Mouse (Mus musculus) Patski (cell line): ENCODE measurements around the gene Krt80. TPM values are rescaled to one million over a fixed set of nuclear protein-coding genes. Genes with fewer than 3 reads are reported as not detected.
A peak's percentile ranks its signal among the peaks of the same experiment; 100 is the strongest.

Experiments
- ATAC-seq: fragments of 100-300 bp; one replicate; pipeline ENCODE4 v1.8.0; 2021
- CTCF ChIA-PET: fragments of 350-600 bp; sonication (Branson Sonifier 250); formaldehyde crosslinking; loops from one replicate; lab custom pipeline; 2022; ENCODE audit warnings: inconsistent platforms; lab: Charles Lee
- POLR2A ChIA-PET: fragments of 350-600 bp; sonication (Branson Sonifier 250); formaldehyde crosslinking; loops from one replicate; lab custom pipeline; 2022; ENCODE audit warnings: antibody characterized with exemption, inconsistent platforms; lab: Charles Lee
- DNase-seq: peaks from one replicate; pipeline ENCODE4 v3.0.0-alpha.2; 2011; ENCODE audit warnings: low read depth, low spot score
- H3K27me3 ChIP-seq: fragments of 371-371 bp; one replicate; pipeline ENCODE4 v1.5.1; 2021
- CTCF ChIP-seq: fragments of 100-300 bp; IDR thresholded peaks from one replicate; pipeline ENCODE4 v1.5.1; 2021
- in situ Hi-C: fragments of 300-500 bp; cut with MboI; formaldehyde crosslinking; loops from 3 replicates; pipeline ENCODE4 v1.11.1; 2018; ENCODE audit warnings: low pct_unique_long_range_greater_than_20kb, mixed read lengths
- polyA plus RNA-seq: library from polyadenylated mRNA; unstranded; gene quantifications from one replicate; pipeline ENCODE4 v1.2.3, GENCODE M21; 2021

The Krt80 gene
- polyA plus RNA-seq, 1 experiment from 2014 or later, result 16.7 TPM

GRCm38 (mm10) chr15:101375956-101376775 is 6.2 kb upstream of the Krt80 start:
- CTCF ChIA-PET, result interaction anchor here (0.7 to 3.8 kb wide), 4 partner anchors 11 to 608 kb away, joined by 3 to 19 read pairs (median 6); no protein-coding TSS in a partner anchor
- no peak for ATAC-seq

DNA sequence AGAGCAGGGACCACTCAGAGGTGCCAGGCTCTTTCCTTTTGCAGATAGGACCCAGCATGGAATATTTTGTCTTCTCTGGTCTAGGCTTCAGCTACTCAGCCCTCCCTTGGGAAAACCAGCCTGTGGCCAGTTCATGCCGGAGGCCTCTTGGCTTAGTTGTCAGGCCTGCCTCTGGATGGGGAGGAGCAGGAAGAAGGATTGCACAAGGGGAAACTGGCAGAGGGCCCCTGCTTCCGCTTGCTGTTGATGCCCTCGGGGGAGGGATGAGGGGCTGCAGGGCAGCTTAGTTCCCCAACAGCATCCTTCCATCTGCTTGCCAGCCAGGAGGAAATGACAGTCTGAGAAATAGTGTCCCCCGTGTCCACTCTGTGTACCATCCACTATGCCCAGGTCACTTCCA is 4.9 kb upstream of the Krt80 start:
- CTCF ChIA-PET, result interaction anchor here (1.3 to 3.8 kb wide), 2 partner anchors 12 to 599 kb away, joined by 3 to 19 read pairs; no protein-coding TSS in a partner anchor
- POLR2A ChIA-PET, result interaction anchor here (0.6 to 1.0 kb wide), 2 partner anchors 20 to 458 kb away, joined by 3 to 5 read pairs; no protein-coding TSS in a partner anchor
- no peak for ATAC-seq
- in situ Hi-C loops, result no loop called here
- no peaks in the 10 kb centered on the region for H3K27me3 ChIP-seq
- no peak for TF ChIP-seq CTCF
- DNase-seq, result no peak

More at GRCm38 (mm10) chr15:101375956-101376775, 6.2 kb upstream of the Krt80 start:
- no peak for DNase-seq
- no peaks in the 10 kb centered on the region for H3K27me3 ChIP-seq
- TF ChIP-seq CTCF, result no peak
- POLR2A ChIA-PET, result interaction anchor here (1.2 kb wide), 1 partner anchor 34 kb away, joined by 3 read pairs; no protein-coding TSS in a partner anchor
- in situ Hi-C loops, result no loop called here

GRCm38 (mm10) chr15:101373286-101373898 is 3.4 kb upstream of the Krt80 start:
- in situ Hi-C loops, result no loop called here
- no peak for TF ChIP-seq CTCF
- H3K27me3 ChIP-seq, result no peaks in the 10 kb centered on the region
- ChIA-PET POLR2A (interaction anchor here (0.6 kb wide), 1 partner anchor 23 kb away, joined by 3 read pairs; no protein-coding TSS in a partner anchor), CTCF (interaction anchor here (1.6 to 3.6 kb wide), 2 partner anchors 15 to 31 kb away, joined by 7 to 14 read pairs; no protein-coding TSS in a partner anchor)
- DNase-seq (no peak), ATAC-seq (no peak)

DNA sequence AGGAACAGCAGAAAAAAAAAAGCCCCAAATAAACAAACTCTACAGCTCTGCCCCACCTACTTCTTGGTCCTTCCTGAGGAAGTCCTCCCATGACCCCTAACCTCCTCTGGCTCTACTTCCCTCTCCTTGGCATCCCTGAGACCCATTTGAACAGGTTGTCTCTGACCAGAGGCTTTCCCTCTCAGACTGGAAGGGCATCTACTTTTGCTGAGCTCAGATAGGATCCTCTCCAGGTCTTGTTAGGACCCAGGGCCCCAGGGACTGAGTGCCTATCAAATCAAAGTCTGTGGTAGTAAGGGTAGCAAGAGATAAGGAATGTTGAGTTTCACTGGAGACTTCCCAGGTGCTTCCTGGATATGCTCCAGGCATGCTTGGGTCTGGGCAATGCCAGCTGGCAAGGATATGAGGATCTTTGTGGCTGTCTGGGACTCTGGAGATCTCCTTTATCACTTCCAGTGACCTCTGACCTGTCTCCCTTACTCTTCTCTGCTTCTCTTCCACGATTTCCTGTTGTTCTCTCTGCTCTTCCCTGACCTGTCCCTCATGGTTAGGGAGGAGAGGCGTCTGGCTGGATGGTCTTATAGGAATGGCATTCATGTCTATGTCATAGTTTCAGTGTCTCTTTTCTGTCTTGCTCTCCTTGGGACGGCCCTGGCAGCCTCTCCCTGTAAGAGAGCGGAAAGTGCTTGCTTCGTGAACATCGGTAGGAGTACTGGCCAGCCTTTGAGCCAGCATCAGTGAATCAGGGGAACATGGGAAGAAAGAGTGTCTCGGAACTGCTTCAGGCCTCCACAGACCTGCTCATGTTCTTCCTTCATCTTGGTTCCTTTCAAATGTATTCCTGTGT is 2.4 kb upstream of the Krt80 start:
- POLR2A ChIA-PET, result interaction anchor here (0.6 kb wide), 2 partner anchors 56 to 162 kb away, joined by 3 to 4 read pairs; no protein-coding TSS in a partner anchor
- H3K27me3 ChIP-seq, result no peaks in the 10 kb centered on the region
- CTCF ChIA-PET, result interaction anchor here (1.6 to 3.6 kb wide), 2 partner anchors 16 to 30 kb away, joined by 7 to 14 read pairs; no protein-coding TSS in a partner anchor
- DNase-seq (no peak), ATAC-seq (no peak)
- in situ Hi-C loops, result no loop called here
- no peak for TF ChIP-seq CTCF

DNA sequence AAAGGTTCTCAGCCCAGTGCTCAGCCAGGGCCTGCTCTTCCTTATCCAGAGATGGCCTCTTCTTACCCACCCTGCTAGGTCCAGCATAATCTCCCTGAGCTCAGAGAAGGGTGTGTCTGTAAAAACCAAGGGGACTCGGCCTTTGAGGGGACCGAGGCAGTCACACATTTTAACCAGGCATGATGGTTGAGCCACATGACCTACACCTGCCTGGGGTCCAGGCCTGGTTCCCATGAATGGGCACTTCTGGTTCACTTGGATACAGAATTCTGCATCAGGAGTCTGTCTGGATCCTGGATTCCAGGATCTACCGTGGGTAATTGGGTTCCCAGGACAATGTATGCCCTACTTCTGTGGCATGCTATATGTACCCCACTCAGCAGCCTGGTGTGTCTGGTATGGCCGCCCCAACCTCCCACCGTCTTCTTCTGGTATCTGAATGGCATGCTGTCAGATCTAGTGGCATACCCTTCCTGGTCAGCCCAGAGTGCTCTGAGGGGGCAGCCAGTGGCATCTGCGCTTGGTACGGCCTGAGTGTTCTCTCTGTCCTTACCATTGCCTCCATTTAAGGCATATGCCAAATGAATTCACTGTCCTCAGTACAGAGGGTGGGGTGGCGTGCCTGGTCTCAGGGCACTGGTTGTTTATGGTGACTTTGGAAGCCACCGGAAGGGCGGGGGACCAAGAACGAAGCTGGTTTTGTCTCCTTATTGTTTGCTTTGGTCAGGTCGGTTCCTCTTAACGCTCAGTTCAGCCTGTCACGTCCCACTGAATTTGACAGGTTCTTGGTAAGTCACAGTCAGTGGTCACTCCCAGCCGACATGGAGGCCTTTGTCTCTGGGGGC is 1.4 kb upstream of the Krt80 start:
- CTCF ChIA-PET, result interaction anchor here (0.9 to 3.6 kb wide), 4 partner anchors 9 to 126 kb away, joined by 3 to 14 read pairs (median 3); no protein-coding TSS in a partner anchor
- DNase-seq, result no peak
- in situ Hi-C loops, result no loop called here
- no peak for TF ChIP-seq CTCF
- ATAC-seq, result no peak
- H3K27me3 ChIP-seq, result no peaks in the 10 kb centered on the region
- POLR2A ChIA-PET, result interaction anchor here (0.6 kb wide), 3 partner anchors 55 to 206 kb away, joined by 3 to 4 read pairs (median 3); no protein-coding TSS in a partner anchor

- H3K27me3 ChIP-seq, result no peaks in the 10 kb centered on the region
- CTCF ChIA-PET, result interaction anchor here (1.2 to 1.3 kb wide), 2 partner anchors 11 to 127 kb away, joined by 3 read pairs; no protein-coding TSS in a partner anchor
- in situ Hi-C loops, result no loop called here
- POLR2A ChIA-PET, result interaction anchor here (0.5 kb wide), 1 partner anchor 26 kb away, joined by 3 read pairs; no protein-coding TSS in a partner anchor
- TF ChIP-seq CTCF, result no peak
- no peak for ATAC-seq
- DNase-seq, result no peak
Measured at GRCm38 (mm10) chr15:101369382-101370100, 421 bp downstream of the Krt80 start.

DNA sequence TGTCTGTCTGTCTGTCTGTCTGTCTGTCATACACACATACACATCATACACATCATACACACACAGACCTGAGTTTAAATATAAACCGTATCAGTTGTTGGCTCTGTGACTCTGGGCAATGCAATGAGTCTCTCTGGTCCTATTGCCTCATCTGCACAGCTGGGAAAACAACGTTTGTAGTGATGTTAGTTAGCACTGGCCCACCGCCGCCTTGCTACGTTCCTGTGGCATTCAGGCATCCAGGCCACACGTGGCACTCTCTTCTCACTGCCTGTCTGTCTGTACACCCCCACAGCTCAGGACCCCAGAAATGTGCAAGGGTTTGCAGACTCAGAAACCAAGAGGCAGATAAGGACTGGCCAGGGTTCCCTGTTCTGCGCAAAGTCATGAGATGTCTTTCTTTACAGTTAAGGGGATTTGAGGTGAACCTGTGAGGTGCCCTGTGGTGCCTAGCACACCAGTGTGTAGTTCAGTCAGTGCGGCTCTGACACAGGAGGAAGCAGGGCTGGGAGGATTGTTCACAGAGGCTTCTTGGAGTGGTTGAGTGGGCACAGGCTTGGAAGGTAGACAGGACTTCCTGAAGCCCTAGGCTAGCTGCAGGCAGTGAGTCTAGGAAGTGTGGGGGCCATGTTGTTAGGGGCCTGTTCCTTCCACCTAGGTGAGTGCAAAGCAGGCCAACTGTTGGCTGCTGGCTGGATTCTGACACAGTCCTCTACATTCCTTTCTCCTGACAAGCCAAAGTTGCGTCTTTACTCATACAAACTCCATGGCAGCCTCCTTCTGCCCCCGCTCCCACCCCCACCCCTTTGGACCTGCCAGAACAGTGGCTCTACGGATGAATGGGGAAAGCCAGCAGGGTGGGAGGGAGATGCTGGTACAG is 1.2 kb downstream of the Krt80 start:
- TF ChIP-seq CTCF, result no peak
- ChIA-PET POLR2A (no interaction called here), CTCF (interaction anchor here (1.6 kb wide), 1 partner anchor 26 kb away, joined by 4 read pairs; no protein-coding TSS in a partner anchor)
- ATAC-seq (peak; percentile 52), DNase-seq (peak; percentile 62)
- no peaks in the 10 kb centered on the region for H3K27me3 ChIP-seq
- in situ Hi-C loops, result no loop called here
